In the genomic region with DNA sequence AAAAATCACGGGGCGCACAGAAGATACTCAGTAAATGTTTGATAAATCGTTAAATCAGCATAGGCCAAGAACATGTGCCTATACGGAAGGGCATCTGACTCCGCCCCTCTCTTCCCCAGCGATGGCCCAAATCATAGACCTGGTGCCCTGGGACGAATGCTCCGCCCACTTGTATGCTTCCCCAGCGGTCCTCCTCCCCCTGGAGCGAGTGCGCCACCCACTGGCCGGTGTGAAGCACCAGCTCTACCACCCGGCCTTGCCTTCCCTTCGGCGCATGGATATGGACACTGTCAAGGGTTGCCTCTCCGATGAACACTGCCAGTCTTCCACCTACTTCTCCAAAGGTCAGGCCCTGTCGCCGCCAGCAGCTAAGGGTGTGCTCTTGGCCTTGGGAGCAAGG, we compare ENCODE assay signal across 9 mouse cellular contexts. TPM values are rescaled to one million over a fixed set of nuclear protein-coding genes. Genes with fewer than 3 reads are reported as not detected.
DNase-seq lines count a peak whose midpoint lies in the region; ATAC-seq and TF ChIP-seq lines count a peak whose summit lies in the region.
"Had no signal": no experiment of that assay in that cellular context is flagged by ENCODE, and none has a peak within 500 bp of the region (broad histone marks: within the 10 kb centered on the region; RNA-seq: fewer than 3 reads in every experiment).

No protein-coding gene starts in this region.

- no peak overlapping the region for H3K4me3 ChIP-seq in left cerebral cortex, adult 2 months

- no peak overlapping the region for H3K27ac ChIP-seq in left cerebral cortex, adult 2 months

- peak; percentile 31 for TF ChIP-seq CTCF in left cerebral cortex, adult 2 months (IDR thresholded peaks at IDR 0.05)

- ATAC-seq in megakaryocyte, adult 5-6 weeks (ENCODE audit: poor library complexity, severe bottlenecking), result peak; percentile 52
- ATAC-seq: forebrain, embryonic 16.5 days had no signal

- intact Hi-C loops in left cerebral cortex, adult 2 months (cut with DNase I), result no loop called here
- intact Hi-C loops in left cerebral cortex, postnatal 14 days (cut with DNase I), result no loop called here

- DNase-seq in left cerebral cortex, adult 2 months (ENCODE audit: extremely low spot score in 1 of 2, low spot score in 2 of 2), result no peak
- DNase-seq in left cerebral cortex, postnatal 14 days (ENCODE audit: low spot score in 2 of 2), result no peak
- peak; percentile 90 for DNase-seq in ES-CJ7 (ENCODE audit: low read depth, low spot score)
- peak; percentile 78 to 85 for DNase-seq in adrenal gland, adult (ENCODE audit: inconsistent age in 2 of 2, low spot score in 1 of 2)
- DNase-seq in T-cell, adult 2 months (ENCODE audit: low spot score), result no peak
- DNase-seq in layer of hippocampus, postnatal 14 days (ENCODE audit: low spot score in 2 of 2), result no peak
- DNase-seq: cerebellum, postnatal 14 days had no signal

RNA-seq across cellular contexts. Expression of a gene that starts 2.5 kb away (rescaled TPM):
- not detected for total RNA-seq in left cerebral cortex, adult 2 months (2021)
- under 1 TPM; 0.74 to 0.90 TPM for total RNA-seq in left cerebral cortex, postnatal 14 days (2021)
- 0.36 TPM in 1 of 2 replicates, not detected in the other for total RNA-seq in megakaryocyte, adult 5-6 weeks (2015)
- not detected in 2 replicates for total RNA-seq in megakaryocyte, adult 5-6 weeks (2017)
- under 1 TPM in 1 of 2 experiments, not detected in 1; 0.74 TPM for total RNA-seq in layer of hippocampus, postnatal 14 days (2021)

RNA-seq across cellular contexts. Expression of a gene that starts 6.5 kb away (rescaled TPM):
- total RNA-seq in left cerebral cortex, adult 2 months (2021), result under 1 TPM; 0.23 to 0.56 TPM
- total RNA-seq in left cerebral cortex, postnatal 14 days (2021), result 1 to 10 TPM in 1 of 2 experiments, under 1 TPM in 1; 0.97 to 1.3 TPM
- 0.96 TPM in 1 of 2 replicates, not detected in the other for total RNA-seq in megakaryocyte, adult 5-6 weeks (2015)
- 0.20 TPM in 1 of 2 replicates, not detected in the other for total RNA-seq in megakaryocyte, adult 5-6 weeks (2017)
- 1 to 10 TPM in 1 of 2 experiments, under 1 TPM in 1; 0.93 to 1.3 TPM for total RNA-seq in layer of hippocampus, postnatal 14 days (2021)

RNA-seq across cellular contexts. Expression of a gene that starts 18.9 kb away (rescaled TPM):
- 10 to 100 TPM; 16.6 to 17.7 TPM for total RNA-seq in left cerebral cortex, adult 2 months (2021)
- 10 to 100 TPM; 16.1 to 16.3 TPM for total RNA-seq in left cerebral cortex, postnatal 14 days (2021)
- 5.6 and 6.7 TPM in 2 replicates for total RNA-seq in megakaryocyte, adult 5-6 weeks (2015)
- total RNA-seq in megakaryocyte, adult 5-6 weeks (2017), result 3.7 and 4.2 TPM in 2 replicates
- 10 to 100 TPM; 15.3 to 16.6 TPM for total RNA-seq in layer of hippocampus, postnatal 14 days (2021)

RNA-seq across cellular contexts. Expression of a gene that starts 19.2 kb away (rescaled TPM):
- 10 to 100 TPM; 13.5 to 14.7 TPM for total RNA-seq in left cerebral cortex, adult 2 months (2021)
- 10 to 100 TPM; 14.4 to 19.3 TPM for total RNA-seq in left cerebral cortex, postnatal 14 days (2021)
- 28.2 and 32.4 TPM in 2 replicates for total RNA-seq in megakaryocyte, adult 5-6 weeks (2015)
- total RNA-seq in megakaryocyte, adult 5-6 weeks (2017), result 29.0 and 29.5 TPM in 2 replicates
- 10 to 100 TPM; 16.0 to 18.6 TPM for total RNA-seq in layer of hippocampus, postnatal 14 days (2021)

RNA-seq across cellular contexts. Expression of a gene that starts 39.2 kb away (rescaled TPM):
- total RNA-seq in left cerebral cortex, adult 2 months (2021), result 10 to 100 TPM; 16.7 to 21.0 TPM
- total RNA-seq in left cerebral cortex, postnatal 14 days (2021), result 10 to 100 TPM; 23.7 to 27.4 TPM
- not detected in 2 replicates for total RNA-seq in megakaryocyte, adult 5-6 weeks (2015)
- not detected in 2 replicates for total RNA-seq in megakaryocyte, adult 5-6 weeks (2017)
- 10 to 100 TPM; 29.8 to 33.8 TPM for total RNA-seq in layer of hippocampus, postnatal 14 days (2021)

Comparison
In these comparisons a context has a peak if more than half of its experiments do, and no peak if none do; other contexts are left out.
1. DNase-seq: peak in ES-CJ7 (single experiment) and adrenal gland, adult (2 of 2); none in left cerebral cortex, adult 2 months (0 of 2), left cerebral cortex, postnatal 14 days (0 of 2), T-cell, adult 2 months (single experiment) and layer of hippocampus, postnatal 14 days (0 of 2).